Mouse (Mus musculus) layer of hippocampus, adult 8-10 months (tissue): Measurements from ENCODE around the gene Ptpn22. TPM values are rescaled to one million over a fixed set of nuclear protein-coding genes. Genes with fewer than 3 reads are reported as not detected.
"Not testable (repeated sequence)": the region's sequence is repeated elsewhere in the genome, so short reads cannot be mapped to it uniquely, and the experiment has no call there.

Source experiments
- DNase-seq, 2 experiments: peaks; one replicate each; pipeline ENCODE4 v3.0.0; 2022; ENCODE audit warnings: low spot score in 2 of 2
- total RNA-seq, 4 experiments: library from RNA; stranded (reverse); gene quantifications; 2 replicates each; pipeline ENCODE4 v1.2.4; 2022

The Ptpn22 gene
- 1 to 10 TPM in 2 of 4 experiments, under 1 TPM in 2; 0.45 to 2.7 (median 1.2) TPM for total RNA-seq

DNA sequence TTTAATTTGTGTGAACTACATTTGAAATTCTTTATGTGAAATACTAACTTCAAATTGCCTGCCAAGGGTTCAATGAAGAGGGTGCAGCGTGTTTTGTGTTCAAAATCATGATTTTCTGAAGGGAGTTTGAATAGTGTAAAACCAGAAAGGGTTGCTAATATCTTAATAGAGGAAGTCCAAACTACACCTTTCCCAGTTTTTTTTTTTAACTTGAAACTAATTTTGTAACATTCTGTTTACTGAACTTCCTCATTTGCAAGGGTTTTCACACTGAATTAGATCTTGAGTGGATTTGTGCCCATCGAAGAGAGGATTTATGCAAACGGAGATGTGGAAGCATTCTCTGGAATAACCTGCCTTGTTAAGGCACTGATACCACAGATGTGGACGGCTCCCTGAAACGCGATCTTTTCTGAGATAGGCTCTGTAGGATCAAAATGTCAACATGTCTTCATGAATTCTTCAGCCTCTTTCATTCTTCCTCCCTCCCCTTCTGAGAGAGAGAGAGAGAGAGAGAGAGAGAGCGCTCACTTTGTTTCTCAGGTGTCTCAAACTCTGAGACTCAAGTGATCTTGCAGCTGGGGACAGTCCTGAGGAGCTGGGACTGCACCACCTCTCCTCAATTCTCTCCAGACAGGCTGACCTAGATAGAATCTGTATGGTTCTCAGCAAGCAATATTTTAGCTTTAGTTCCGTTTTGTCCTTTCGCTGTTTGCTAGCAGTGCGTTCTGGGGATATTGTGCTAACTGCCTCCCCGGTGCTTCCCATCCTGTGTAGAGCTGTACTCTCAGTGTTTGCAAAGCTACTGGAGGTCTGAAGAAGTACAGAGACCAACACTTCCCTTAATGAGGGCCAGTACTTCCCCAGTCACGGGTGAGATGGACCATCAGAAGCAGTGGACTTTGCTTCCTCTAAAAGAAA lies at the start of gene Ptpn22:
Gene Ptpn22 (plus strand): TSS at position 915 of the 921 bp plus-strand sequence.
- DNase-seq = no peak

DNA sequence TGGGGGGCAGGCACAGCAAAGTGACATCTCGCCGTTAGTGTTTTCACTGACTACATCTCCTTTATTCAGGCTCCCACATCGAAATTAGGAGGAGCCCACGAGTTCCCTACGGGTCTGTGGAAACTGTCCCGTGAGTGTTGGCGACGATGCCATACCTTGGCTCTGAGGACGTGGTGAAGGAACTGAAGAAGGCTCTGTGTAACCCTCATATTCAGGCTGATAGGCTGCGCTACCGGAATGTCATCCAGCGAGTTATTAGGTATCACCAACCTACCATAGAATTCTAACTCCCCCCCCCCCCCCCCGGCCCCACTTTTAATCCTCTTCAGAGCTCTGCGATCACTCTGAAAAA lies 49.8 kb upstream of the Ptpn22 start:
- no peak for DNase-seq

DNA sequence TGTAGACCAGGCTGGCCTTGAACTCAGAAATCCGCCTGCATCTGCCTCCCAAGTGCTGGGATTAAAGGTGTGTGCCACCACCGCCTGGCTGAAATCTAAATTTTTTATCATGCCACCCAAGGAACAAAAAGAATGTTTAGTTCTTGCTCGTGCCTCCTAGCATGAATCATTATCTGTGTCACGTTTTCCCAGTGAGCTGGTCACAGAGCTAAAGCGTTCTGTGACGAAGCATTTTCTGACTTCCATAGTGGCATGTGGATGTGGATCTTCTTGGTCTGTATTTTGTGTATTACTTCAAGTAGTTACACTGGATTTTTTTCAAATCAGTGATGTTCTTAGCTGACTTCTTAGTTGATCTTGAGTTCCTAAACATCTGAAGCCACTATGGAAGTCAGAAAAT lies 48.6 kb upstream of the Ptpn22 start:
- no peak for DNase-seq

DNA sequence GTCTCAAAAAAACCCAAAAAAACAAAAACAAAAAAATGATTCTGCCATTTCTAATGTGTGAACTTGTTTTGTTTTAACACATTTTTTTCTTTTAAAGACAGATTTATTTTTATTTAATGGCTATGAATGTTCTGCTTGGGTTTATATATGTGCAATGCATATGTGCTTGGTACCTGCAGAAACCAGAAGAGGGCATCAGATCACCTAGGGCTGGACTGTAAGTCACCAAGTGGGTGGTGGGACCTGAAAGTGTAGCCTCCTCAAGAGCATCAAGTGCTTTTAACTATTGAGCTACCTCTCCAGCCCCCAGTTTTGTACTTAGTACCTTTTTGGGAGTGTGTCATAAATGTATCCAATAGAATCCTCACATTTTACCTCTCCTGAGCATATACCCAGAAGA lies 32.0 kb upstream of the Ptpn22 start:
- DNase-seq = no peak

DNA sequence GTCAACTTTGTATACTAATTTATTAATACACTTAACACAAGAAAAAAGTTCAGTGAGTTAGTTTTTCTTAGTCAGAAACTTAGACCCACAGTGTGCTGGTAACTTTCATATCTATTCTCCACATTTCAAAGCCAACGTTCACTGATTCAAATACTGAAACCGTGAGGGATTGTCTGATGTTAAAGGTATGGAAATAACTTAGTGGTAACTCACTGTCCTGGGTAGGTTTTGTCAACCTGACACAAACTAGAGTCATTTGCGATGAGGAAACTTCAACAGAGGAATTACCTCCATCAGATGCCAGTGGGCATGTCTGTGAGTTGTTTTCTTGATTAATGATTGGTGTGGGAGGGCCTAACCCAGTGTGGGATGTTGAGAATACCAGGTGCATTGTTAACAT lies 30.6 kb upstream of the Ptpn22 start:
- no peak for DNase-seq

DNA sequence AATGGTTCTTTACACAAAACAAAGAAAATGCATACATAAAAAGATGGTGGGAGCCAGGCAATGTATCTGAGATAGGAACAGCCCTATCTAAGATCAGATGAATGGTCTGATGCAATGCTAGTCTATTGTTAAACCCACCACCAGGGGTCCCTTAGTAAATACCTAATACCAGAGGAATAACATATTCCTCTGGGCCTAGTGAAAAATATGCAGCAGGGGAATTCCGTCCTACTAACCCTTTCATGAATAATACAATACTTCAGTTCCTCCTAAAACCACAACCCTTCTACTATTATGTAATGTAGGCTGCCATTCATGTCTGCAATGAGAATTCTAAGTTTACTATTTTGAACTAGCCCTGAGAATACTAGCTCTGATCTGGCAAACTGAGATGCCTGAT lies 28.9 kb upstream of the Ptpn22 start:
- not testable (repeated sequence) for DNase-seq

DNA sequence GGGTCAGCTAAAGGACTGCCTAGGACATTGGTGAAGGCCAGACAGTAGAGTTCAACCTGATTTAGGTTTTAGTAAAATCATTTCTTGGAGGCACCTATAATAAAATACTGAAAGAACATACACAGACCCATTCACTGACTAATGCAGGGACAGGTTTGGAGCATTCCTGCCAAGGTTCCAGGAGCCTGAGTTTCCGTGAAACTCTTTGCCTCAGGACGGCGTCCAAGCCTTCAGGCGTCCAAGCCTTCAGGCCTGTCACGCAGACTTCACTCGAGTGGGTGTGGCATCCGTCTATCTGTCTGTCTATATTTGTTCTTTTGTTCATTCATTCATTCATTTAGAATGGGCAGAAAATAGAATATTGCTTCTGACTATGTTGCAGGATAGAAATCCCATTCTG lies 28.4 kb upstream of the Ptpn22 start:
- no peak for DNase-seq

DNA sequence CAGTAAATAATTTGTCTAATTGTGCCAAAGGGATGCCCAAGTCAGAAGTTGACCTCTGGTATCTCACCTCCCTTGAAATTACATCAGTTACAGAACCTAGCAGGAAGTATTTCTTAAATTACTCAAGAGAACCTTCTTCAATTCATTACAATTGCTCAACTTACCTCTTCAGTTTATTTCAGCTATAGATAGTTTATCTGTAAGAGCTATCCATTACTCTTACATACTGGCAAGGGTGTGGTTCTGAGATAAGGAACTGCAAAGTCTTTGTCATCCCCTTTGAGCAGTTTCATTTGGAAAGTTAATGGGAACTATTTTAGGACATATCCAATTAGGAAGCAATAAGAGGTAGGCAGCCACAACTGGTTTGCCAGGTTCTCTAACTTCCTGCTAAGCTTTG lies 27.2 kb upstream of the Ptpn22 start, which contains the start of gene Bcl2l15:
Gene Bcl2l15 (plus strand): TSS at position 176 of the 400 bp plus-strand sequence.
- no peak for DNase-seq

DNA sequence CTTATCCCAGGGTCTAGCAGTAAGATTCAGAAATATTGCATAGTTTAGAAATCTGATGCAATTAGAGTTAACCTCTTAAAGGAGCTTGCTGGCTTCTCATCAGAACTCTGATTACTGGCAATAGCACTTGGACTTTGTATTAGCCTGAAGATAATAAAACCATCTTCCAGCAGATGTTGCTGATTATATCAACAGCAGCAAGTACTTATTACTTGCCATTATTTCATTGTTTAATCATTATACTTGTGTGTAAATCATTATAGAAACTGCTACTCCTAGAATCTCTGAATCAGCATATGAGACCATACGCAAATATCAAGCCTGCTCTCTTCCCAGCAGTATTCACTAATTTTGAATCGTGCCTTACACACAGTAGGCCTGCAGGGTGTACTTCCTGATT lies 25.6 kb upstream of the Ptpn22 start:
- no peak for DNase-seq

DNA sequence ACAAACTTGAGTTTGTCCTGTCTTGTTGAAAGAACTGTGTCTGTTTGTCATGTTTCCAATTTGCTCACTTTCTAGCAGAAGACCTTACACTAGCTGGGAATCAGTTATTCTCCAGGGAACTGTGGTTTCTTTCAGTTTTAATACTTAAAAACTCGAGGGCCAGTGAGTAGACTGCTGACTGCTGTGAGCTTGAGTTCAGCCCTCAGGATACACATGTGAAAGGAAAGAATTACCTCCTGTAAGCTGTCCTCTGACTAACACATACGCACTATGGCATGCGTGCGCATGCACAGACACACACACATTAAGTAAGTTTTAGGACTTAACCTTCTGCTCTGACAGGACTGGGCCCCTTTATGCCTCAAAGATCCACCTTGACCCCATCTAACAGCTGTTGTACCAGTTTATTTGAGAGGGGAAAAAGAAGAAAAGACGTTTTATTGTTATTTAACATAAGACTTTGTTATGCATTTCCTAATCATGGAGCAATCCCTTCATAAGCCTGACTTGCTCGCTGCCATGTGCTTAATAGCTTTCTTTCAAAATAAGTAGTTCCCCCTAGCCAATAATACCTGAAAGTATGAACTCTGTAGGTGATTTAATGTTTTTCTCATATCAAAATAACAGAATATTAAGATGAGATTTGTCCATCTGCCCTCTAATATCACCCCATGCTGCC lies 24.2 kb upstream of the Ptpn22 start:
- no peak for DNase-seq

DNA sequence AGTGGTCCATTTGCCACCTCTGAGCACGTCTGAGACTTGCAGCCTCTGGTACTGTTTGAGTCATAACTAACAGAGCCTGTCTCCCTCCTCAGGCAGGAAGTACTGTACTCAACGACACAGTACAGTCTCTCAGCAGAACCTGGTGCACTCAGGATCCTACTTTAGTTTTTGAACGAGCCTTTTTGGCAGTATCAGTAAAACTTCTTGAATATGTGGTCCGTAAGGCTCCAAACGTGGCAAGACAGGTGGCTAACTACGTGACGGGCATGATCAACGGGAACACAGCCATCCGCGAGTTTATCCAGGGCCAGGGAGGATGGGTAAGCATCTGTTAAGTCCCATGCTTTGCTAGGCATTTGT lies 23.7 kb upstream of the Ptpn22 start:
- DNase-seq = peak in 1 of 2 experiments; percentile 23

DNA sequence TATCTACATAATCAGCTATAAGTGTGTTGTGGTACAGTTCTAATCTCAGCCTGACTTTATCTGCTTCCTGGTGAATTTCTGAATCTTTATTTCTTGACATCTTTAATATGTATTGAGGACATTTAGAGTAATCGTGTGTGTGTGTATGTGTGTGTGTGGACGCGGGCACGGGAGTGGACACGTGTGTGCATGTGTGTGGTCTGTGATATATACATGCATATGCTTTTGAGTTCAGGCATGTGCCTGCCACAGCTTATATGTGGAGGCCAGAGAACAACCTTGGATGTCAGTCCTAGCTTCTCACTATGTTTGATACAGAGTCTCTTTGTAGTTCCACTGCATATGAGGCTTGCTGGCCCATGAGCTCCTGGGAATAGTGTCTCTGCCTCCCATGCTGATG lies 23.1 kb upstream of the Ptpn22 start:
- no peak for DNase-seq

DNA sequence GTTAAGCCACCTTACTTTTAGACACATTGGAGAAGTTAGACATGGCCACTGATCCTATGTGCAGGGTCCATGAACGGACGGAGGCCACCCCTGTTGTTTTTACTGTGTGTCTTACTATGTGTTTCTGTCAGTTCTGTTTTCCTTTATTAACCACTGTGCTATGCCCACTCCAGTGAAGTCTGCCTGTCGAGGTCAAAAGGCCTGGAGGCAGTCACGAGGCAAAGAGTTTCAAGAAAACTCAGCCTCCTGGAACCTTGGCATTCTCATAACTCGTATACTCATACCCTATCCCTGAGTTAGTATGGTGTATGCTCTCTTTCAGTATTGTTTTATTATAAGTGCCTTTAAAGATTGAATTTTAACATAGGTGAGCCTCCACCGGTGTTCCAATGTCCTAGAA lies 19.9 kb upstream of the Ptpn22 start:
- no peak for DNase-seq

DNA sequence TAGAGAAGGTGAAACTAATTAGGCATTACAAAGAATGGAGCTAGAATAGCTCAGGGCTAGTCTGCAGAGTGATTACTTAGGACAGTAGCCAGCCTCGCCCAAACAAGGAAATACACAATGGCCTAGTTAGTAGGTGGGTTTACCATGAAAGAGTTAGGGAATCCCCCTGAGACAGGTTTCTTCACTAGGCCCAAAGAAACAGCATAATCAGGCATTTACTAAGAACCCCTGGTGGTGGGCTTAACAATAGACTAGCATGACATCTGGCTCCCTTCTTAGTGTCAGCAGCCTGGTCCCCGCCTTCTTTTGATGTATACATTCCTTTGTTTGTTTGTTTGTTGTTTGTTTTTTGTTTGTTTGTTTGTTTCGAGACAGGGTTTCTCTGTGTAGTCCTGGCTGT lies 19.4 kb upstream of the Ptpn22 start:
- not testable (repeated sequence) for DNase-seq

DNA sequence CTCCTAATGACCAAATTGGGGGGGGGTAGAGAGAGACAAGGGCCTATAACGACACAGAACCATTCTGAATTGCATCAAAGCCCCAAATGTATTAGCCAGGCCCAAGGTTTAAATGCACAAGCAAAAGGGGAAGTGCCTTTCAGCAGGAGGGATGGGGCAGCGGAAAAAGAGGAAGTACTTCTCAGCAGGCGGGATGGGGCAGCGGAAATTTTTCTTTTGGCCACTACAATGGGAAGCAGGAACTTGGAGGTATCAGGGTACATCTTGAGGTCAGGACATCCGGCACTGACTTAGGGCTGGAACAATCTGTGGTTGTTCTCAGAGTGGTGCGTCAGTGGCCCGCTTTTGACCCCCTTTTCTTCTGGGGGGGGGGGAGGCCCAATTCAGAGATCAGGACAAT lies 18.6 kb upstream of the Ptpn22 start:
- DNase-seq = not testable (repeated sequence)

DNA sequence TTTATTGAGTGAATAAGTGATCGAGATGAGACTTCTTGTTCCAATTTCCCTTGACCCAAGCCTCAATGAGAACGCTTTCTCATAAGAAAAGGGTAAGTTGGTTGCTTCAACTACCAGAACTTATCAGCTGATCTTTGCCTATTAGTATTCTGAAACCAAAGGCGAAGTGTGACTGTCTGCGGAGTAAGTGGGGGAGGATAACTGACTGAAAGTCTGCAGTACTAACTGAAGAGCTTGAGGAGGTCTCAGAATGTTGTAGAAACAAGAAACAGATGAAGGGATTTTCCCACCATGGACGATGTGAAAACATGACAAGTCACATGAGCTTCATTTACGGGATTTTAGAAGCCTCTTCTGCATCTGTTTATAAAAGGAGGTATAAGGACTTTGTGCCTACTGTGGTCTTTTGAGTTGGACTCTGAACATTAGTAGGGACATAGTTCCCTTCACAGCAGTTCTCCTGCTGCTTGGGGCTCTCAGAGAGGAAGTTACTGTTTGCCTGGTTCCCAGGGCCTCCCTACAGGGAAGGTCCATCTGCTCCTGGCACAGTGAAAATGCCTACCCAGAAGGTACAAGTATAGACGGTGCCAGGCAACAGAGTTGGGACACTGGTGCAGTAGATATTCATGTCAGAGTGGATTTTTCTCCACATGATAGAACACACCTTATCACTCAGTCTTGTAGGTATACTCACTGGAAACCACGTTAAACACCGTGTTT lies 8.8 kb upstream of the Ptpn22 start:
- peak; percentile 21 to 51 for DNase-seq

DNA sequence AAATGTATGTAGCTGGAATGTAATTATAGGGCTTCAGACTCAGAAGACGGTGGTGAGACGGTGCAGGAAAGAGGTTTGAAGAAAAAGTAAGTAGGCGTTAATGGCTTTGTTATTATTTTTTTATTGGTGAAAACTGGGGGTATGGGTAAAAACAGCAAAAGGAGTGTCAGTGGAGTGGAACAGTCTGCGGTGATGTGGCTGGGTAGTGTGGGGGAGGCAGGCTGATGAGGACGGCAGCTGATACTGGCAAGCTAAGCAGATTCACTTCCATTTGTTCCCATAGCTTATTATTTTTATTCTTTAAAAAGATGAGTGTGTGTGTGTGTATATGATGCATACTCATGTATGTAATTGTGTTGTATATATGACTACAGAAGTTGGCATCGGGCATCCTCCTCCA lies 8.1 kb upstream of the Ptpn22 start:
- DNase-seq = peak in 1 of 2 experiments; percentile 31

DNA sequence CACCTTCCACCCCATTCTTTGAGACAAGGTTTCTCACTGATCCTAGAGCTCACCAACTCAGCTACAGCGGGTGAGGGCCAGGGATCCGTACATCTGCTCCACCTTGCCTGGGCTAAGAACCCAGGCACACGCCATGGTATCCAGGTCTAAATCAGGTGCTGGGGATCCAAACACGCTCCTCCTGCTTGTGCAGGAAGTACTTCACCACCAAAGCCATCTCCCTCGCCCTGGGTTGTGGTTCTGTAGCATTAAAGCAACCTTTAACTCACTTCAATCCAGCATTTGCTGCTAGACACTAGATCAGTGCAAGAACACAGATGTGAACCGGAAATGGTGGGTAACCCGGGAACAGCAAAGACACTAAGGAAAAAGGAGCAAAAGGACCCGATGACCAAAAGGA lies 7.7 kb upstream of the Ptpn22 start:
- no peak for DNase-seq

DNA sequence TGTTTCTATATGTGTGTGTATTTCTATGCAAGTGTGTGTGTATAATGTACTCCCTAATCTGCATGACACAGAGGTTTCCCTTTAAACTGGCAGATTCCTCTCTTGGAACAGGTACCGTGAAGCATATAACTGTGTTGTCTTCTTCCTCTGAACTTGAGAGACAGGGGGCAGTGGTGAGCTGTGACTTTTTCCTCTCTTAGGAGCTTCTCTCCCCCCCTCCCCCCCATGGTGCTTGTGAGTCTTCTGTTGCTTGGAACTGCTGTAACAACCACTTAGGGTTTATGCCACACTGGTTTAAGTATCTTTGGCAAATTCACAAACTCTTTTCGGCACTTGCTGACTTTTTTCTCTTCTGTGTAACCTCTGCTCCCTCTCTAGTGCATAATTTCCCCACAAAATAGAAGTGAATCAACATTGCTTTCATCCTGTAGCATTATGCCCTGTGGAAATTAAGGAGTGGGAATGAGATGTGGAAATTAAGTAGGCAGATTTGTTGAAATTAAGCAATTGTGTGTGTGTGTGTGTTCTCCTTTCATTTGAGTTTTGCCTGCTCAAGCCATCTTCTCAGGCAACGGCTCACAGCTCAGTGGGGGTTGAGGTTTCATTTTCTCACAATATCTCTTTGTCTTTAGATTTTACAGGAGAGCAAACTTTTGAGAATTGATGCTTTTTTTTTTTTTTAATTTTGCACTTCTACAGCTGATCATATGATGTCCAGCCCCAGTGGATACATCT lies 6.9 kb upstream of the Ptpn22 start:
- no peak for DNase-seq

DNA sequence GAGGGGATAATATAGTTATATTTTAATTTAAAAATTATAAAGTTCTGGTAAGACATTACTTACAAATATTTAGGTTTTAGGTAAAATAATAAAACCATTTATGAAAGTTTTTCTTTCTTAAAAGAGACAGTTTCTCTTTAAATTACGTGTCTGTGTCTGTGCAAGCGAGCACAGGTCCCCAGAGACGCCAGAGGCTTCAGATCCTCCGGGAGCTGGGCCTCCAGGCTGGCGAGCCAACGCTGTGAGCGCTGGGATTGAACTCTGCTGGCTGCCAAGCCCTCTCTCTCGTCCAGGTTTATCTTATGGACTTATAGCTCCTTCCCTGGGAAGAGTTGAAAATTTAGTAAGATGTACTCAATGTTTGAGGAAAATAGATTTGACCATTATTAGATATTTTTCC lies 5.8 kb upstream of the Ptpn22 start:
- DNase-seq = no peak

DNA sequence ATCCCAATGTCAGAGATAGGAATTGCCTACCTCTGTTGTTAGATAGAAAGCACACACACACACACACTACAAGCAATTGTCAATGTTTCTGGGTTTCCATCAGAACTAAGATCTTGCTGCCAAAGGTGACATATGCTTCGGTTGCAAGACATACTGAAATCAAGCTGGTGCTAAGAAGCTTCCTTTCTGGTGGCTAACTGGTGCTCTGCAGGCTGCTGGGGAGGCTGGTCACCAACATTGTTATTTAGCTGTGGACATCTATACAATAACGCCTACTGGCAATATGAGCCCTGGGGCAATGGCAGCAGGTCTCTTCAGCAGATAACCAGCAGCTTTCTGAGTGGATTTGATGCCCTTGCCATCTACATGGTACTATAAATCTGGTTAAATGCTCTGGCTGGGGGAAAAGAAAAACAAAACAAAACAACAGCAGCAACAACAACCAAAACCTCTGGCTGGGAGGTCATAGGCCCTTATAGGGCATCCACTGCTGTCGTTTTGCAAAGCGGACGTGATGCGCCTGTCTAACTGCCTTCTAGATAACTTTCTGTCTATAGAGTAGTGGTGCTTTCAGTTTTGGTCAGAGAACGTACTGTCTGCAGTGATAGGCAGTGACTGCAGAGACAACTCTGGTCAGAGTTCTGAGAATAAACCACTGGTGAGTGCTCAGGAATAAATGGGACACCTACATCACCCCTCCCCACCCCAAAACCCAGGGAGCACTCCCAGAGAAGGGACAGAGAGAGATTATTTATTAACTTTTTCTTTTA lies 2.4 kb upstream of the Ptpn22 start:
- DNase-seq = no peak
